Mouse (Mus musculus) frontal cortex, postnatal 14 days (tissue): Measurements from ENCODE around the gene Dnase1l2.
"Not testable (repeated sequence)": the region's sequence is repeated elsewhere in the genome, so short reads cannot be mapped to it uniquely, and the experiment has no call there.

ENCODE experiments used
- DNase-seq, 2 experiments: peaks; one replicate each; pipeline ENCODE4 v3.0.0; 2022; ENCODE audit warnings: low spot score in 2 of 2

The Dnase1l2 gene

DNA sequence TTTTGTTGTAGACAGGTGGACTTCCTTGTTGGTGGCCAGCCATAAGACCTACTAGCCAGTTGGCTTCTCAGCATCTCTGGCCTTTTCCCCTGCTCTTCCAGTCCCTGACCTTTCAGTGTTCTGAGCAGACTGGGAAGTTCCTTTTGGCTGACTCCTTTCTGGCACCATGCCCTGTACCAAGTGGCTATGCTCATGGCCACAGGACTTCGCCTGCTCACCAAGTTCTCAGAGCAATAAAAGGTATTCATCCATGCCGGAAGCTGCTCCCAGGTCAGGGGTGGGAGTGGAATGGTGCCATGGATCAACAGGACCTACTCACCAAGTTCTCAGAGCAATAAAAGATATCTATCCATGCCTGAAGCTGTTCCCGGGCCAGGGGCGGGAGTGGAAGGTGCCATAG lies 29.6 kb upstream of the Dnase1l2 start:
- DNase-seq, result peak in 1 of 2 experiments; percentile 34

DNA sequence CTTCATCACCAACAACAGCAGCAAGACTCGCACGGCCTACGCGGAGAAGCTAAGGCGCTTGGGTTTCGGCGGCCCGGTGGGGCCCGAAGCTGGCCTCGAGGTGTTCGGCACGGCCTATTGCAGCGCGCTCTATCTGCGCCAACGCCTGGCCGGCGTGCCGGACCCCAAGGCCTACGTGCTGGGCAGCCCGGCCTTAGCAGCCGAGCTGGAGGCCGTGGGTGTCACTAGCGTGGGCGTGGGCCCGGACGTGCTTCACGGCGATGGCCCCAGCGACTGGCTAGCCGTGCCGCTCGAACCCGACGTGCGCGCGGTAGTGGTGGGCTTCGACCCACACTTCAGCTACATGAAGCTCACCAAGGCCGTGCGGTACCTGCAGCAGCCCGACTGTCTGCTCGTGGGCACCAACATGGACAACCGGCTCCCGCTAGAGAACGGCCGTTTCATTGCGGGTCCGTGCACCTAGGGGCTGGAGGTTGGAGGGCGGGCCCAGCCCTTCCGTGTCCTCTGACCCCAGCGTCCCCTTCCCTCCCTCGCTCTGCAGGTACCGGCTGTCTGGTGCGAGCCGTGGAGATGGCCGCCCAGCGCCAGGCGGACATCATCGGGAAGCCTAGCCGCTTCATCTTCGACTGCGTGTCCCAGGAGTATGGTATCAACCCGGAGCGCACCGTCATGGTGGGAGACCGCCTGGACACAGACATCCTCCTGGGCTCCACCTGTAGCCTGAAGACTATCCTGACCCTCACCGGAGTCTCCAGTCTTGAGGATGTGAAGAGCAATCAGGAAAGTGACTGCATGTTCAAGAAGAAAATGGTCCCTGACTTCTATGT lies 28.0 kb upstream of the Dnase1l2 start:
- peak; percentile 46 to 49 for DNase-seq

DNA sequence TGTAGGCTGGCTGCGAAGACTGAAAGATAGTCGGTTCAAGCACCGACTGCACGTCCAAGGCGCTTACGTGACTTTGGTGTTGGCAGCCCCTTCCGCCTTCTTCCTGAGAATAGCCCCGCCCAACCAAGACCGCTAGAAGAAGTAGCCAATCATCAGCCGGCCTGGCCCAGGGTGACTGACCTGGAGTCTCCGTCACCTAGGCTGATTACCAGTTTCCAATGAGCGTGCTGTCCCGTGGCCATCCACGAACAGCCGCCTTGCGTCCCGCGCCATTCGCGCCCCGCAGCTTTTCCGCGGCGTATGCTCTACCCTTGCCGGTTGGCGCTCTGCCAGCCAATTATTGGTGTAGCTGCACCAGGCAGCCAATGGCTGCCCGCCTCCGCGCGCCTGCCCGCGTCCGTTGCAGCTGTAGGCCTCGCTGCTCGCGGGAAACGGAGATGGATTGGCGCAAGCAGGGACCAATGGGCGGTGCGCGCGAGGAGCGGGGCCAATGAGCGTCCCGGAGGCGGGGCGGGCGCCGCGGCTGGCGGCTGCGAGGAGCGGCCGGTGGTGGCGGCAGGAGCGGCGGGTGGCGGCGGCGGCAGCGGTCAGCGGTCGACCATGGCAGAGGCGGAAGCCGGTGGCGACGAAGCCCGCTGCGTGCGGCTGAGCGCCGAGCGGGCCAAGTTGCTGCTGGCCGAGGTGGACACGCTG lies 27.2 kb upstream of the Dnase1l2 start, which contains the start of the genes E4f1 and Pgp:
Gene E4f1 (minus strand): TSS at position 404 of the 693 bp plus-strand sequence.
Gene Pgp (plus strand): TSS at position 483 of the 693 bp plus-strand sequence.
- DNase-seq, result peak; percentile 98 to 99

DNA sequence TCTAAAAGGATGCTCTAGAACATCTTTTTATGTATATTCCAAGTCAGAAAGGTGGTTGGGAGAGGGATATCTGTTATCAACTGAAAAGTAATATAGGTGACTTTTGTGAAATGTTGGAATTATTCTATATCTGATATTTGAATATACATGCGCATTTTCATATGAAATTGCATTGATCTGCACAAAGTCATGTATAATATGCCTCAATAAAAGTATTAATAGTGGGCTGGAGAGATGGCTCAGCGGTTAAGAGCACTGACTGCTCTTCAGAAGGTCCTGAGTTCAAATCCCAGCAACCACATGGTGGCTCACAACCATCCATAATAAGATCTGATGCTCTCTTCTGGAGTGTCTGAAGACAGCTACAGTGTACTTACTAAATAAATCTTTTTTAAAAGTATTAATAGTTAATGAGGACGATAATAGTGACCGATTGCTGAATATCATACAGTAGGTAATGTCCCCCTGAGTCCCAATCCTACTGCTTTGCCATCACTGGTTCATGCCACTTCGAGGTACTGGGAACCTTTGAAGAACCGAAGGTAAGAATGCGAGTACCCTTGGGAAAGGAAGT lies 26.5 kb upstream of the Dnase1l2 start:
- DNase-seq, result no peak

DNA sequence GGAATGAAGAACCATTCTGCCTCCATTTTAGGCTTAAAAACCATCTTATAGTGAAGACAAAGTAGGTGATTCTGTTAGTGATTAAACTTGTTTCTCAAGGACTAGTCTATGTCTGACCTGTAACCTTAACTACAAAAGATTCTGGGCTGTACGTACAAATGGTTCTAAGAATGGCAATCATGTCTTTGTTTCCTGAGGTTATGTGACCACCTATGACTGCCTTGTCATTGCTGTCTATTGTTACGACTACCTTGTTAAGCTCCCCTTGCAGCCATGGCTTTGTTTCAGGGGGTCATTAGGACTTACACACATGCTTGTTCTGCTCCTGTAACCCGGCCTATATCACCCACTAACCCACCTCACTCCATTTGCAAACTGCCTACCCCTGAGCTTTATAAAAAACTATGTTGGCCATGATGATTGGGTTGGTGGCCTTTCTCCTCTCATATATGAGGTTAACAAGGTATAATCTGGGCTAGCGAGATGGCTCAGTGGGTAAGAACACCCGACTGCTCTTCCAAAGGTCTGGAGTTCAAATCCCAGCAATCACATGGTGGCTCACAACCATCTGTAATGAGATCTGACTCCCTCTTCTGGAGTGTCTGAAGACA lies 25.8 kb upstream of the Dnase1l2 start:
- no peak for DNase-seq

DNA sequence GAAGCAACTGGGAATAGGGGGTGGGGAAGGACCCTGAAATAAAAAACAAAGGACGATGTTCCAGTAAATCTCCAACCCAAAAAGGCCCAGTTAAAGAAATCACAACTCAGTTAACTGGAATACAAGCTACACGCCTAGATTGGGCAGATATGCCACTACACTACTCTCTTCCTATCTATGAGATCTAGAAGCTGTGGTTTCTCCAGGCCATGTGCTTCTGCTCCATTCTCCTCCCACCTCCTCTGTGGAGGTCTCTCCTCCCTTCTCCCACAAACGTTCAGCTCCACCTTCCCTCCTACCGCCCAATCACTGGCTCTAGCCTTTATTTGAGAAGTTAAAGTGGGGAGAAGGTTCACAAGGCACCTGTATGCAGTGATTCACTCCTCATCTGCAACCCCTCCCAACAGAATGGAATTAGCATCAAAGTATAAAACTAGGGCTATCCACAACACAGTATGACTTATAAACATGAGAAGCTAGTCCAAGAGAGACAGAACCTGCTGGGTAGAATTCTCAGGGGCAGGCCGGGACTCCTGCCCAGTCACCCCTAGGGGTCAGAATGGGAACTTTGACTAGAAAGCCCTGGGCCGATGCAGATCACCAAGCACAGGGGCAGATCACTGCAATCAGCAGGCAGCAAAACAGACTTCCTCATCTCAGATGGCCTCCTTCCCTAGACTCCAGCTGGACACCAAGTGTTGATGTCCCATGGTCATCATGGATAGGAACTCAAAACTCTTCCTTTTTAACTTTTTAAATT lies 20.6 kb upstream of the Dnase1l2 start:
- DNase-seq, result no peak

DNA sequence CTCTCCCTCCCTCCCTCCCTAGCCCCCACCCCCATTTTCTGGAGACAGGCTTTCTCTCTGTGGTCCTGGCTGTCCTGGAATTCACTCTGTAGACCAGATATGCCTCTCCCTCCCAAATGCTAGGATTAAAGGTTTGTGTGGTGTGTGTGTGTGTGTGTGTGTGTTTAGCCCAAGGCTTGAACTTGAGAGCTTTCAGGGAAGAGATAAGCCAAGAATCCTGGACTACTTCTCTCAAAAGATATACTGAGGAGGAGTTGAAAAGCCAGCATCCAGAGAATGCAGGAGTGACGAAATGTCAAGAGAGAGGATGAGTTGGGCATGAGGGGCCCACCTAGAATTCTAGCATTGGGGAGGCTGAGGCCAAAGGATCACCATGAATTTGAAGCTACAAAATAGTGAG lies 20.0 kb upstream of the Dnase1l2 start:
- DNase-seq, result no peak

DNA sequence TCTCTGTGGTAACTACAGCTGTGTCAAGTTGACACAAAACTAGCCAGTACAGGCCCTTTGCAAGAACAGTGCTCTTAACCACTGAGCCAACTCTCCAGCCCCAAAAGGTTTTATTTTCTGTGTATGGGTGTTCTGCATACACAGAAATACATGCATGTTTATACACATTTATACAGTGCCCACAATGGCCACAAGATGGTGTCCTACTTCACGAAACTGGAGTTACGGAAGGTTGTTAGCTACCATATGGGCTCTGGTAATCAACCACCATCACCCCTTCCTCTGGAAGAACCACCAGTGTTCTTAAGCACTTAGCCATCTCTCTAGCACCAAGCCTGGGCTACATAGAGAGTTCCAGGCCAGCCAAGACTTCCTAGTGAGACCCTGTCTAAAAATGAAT lies 18.7 kb upstream of the Dnase1l2 start:
- no peak for DNase-seq

DNA sequence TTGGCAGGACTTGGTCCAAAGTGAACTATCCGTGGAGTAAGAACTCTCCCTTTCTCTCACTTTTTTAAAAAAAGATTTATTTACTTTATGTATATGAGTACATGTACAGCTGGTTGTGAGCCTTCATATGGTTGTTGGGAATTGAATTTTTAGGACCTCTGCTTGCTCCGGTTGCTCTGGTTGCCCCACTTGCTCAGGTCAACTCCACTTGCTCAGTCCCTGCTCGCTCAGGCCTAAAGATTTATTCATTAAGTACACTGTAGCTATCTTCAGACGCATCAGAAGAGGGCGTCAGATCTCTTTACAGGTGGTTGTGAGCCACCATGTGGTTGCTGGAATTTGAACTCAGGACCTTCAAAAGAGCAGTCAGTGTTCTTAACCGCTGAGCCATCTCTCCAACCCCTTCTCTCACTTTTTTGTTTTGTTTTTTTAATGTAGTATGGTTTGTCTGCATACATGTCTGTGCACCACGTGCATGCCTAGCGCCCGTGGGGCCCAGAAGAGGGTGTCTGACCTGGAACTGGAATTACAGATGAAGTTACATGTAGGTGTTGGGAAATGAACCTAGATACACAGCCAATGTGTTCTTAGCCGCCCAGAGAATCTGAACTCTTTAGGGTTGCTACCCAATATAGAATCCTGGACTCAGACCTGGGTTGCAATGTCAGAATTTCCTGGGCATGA lies 12.8 kb upstream of the Dnase1l2 start:
- DNase-seq, result not testable (repeated sequence)

DNA sequence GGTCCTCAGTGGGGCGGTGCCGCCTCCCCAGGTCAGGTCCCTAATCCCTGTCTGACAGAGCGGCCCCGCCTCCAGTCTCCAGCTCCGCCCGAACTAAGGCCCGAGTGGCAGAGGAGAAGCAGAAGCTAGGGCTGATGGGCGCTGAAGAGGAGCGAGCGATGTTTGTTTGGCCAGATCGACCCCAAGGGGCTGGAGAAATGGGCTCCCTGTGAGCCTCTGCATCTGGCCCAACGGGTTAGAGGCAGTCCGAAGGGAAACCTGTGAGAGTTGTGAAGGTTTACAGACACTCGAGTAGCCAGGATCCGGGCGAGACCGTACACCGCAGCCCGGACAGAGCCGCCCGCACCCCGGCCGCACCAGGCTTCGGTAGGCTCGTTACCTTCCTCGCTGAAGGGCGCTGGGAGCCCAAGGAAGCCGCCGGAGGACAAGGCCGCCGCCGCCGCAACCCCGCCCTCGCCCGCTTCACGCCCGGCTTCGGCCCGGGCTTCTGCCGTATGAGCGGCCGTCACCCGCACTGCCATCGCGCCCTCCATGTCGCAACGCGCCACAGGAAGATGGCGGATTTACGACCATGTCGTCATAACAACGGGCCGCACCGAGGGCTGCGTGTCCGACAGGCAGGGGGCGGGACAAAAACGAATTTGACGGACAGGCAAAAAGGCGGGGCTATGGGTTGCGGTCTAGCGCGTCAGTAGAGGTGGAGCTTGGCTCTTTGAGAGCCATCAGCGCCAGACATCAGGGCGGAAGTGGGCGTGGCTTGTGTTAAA lies 12.0 kb upstream of the Dnase1l2 start:
- peak; percentile 99 for DNase-seq

DNA sequence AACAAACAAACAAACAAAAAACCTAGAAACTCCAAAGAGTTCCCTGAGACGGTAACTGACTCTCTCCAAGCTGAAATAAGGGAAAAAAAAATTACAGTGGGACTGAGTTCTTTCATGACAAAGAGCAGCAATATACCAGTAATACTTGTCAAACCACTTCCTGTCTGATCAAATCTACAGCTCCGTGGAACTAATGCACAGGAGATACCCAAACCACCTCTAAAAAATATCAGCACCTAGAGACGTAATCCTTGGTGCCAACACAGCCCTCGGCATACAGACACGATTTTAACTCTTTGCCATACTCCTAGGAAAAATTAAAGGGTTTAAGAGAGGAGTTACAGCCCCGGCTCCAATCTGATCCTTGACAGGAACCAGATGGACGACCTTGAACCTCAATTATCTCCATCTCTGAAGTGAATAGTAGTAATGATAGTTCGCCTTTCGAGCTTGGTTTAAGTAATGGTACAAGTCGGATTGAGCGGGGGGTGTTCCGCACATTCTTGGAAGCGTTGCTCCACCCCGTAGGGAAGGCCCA lies 11.4 kb upstream of the Dnase1l2 start:
- no peak for DNase-seq

DNA sequence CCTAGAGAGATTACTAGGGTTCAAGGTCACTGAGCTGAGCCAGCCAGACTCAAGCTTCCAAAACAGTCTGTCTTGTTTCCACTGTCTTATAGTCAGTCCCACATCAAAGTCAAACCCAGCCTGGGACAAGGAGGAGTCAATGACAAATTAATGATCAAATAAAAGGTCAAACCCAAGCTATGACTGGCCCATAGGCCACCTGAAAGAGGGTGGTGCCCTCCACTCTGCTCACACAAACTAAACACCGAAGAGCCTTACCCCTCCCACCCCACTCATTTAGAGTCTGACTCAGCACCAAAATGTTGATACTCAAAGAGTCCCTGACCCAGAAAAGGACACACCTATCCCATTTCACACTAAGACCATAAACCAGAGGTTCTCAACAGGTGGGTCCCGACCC lies 10.5 kb upstream of the Dnase1l2 start:
- no peak for DNase-seq

DNA sequence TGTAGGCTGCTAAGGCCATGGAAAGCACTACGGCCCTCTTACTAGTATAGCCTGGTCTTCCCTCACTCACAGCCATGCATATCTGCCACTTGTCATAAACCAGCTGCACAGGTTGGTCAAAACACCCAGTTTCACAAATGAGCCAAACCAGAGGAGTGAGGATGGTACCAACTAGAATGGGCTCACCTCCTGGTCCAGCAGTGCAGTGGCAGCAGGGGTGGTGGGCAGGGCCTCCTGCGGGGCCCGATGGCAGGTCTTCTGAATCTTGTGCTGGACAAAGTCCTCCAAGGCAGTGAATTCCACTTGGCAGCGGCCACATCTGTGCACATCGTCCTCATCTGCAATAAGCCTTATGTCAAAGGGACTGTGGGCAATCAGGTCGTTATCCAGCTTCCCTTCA lies 8.3 kb upstream of the Dnase1l2 start:
- no peak for DNase-seq

DNA sequence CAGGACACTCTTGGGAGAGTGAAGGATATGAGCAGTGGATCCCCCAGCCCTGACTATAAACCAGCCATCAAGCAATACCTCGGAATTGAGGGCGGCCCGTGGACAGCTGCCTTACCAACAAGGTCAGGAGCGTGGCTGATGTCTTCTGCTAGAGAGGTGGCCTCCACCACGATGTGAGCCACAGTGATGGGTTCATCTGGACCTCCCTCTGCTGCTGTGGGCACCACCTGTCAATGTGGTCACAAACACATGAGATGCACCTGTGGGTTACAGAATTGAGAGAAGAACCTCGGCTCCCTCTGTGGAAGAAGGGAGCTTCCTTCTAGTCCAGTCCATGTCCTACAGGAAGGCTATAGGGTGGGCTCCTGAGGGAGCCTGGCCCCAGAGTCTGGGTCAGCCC lies 6.6 kb upstream of the Dnase1l2 start:
- DNase-seq, result no peak

DNA sequence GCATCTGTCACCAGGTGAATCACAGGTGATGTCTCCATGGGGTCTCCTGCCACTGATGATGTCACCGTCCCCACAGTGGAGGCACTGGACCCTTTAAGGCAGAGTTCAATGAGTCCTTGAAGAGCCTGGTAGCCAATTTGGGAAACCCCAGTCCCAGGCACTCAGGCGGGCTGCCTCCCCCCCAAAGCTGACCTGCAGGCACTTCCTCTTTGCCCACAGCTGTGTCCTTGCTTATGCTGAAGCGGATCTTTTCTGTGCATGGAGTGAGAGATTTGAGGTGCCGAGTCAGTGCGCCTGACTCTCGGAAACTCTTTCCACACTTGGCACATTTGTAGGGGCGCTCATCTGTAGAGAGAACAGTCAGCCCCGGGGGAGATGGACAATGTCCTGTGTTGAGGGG lies 3.7 kb upstream of the Dnase1l2 start:
- no peak for DNase-seq

DNA sequence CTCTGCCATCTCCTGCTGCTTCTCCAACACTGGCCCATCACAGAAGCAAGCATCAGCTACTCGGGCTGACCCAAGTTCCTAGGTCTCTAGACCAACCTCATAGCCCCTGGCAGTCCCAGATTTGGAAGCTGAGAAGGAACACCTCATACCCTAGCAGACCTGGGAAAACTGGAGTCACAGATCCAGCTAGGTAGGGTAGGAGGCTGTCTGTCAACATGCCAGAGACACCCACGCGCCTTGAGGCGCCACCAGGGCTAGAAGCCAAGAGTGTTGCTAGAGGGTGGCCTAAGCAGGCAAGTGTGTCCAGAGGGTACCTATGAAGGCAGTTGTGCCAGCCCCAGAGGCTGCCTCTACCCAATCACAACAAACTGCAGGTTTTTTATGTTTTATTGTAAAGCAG lies 504 bp upstream of the Dnase1l2 start:
- no peak for DNase-seq

DNA sequence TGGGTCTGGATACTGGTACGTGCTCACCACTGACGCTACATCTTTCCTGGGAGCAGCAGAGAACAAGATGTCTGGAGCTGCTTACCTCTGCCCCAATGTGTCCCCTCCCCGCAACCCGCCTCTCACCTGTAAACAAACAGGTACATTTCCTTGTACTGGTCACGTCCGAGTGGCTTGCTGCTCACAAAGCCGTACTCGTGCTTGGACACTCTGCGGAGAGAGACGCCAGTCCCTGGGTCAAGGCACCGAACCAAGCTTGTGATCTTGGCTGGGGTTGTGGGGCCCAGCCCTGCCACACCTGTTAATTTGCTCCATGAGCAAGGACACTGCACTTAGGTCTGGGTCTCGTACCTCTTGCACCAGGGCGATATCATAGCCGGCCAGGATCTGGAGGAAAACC lies 798 bp downstream of the Dnase1l2 start:
- DNase-seq, result no peak

DNA sequence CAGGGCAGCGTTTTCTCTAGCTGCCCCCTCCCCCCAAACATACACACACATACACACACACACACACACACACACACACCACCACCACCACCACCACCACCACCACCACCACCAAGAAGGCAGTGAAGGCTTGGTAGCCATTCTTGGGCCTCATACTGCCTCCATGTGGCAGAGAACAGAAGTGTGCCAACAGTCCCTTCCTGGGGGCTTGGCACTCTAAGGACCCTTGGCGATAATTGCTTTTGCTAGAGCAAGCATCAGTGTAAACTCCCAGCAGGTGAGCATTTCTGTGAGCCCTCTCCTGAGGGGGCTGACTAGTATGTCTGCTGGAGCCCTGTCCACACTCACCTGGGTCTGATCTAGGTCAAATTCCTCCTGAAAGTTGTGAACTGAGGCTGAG lies 1.8 kb downstream of the Dnase1l2 start:
- no peak for DNase-seq

DNA sequence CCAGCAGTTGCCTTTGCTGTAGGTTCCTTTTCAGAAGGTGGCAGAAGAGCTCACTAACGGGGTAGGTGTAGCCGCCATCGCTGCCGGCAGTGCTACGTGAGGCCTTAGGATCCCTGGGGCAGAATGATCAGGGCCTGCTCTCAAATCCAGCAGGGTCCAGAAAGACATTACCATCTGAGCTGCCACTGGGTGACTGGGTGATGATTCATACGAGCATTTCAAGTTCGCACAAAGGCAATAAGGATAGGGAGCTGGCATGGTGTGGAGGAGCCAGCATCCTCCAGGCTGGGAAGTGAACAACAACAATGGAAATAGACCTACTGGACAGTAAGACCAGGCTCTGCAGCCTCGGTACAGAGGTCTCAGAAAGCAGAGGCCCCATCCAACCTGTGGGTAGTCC lies 2.5 kb downstream of the Dnase1l2 start:
- DNase-seq, result no peak

DNA sequence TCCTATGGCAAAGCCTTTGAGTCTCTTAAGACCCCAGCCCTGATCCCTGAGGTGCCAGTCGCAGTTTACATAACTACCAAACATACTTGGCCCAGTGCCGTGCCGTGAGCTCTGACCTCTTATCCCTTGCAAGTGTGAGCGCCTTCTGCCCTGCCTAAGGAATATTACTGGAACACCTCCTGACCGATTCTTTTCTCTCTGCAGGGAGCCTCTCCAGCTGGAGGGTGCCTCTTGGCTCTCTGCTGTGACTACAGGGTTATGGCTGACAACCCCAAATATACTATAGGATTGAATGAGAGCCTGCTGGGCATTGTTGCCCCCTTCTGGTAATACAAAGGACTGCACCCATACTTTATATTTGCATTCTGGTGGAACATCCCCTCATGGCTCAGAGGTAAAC lies 5.9 kb downstream of the Dnase1l2 start:
- DNase-seq, result peak in 1 of 2 experiments; percentile 22
